Mouse (Mus musculus) midbrain, embryonic 16.5 days (tissue): ENCODE data around the gene Ggct. TPM values are rescaled to one million over a fixed set of nuclear protein-coding genes. Genes with fewer than 3 reads are reported as not detected.
A peak's percentile ranks its signal among the peaks of the same experiment; 100 is the strongest.

Source experiments
- ATAC-seq: fragments of 200-750 bp; cut with Nextera tagmentation; 2 replicates; pipeline ENCODE4 v1.8.0; 2017; ENCODE audit warnings: moderate TSS enrichment
- H3K27ac ChIP-seq: fragments of 300-500 bp; sonication (generic); 2 replicates; pipeline ENCODE4 v1.5.1; 2014; ENCODE audit warnings: mild to moderate bottlenecking, low read length, mixed read lengths
- H3K27me3 ChIP-seq: fragments of 300-500 bp; sonication (generic); 2 replicates; pipeline ENCODE4 v1.6.1; 2014; ENCODE audit warnings: low read depth, low read length, mixed read lengths; ENCODE audit not compliant: control insufficient read depth, insufficient read depth
- H3K36me3 ChIP-seq: fragments of 300-500 bp; sonication (generic); 2 replicates; pipeline ENCODE4 v1.6.1; 2014; ENCODE audit warnings: mild to moderate bottlenecking, low read length, moderate library complexity, mixed read lengths; ENCODE audit not compliant: control insufficient read depth, insufficient read depth
- H3K4me1 ChIP-seq: fragments of 300-500 bp; sonication (generic); 2 replicates; pipeline ENCODE4 v1.6.1; 2014; ENCODE audit warnings: mild to moderate bottlenecking, low read length, mixed read lengths; ENCODE audit not compliant: control insufficient read depth, insufficient read depth
- H3K4me2 ChIP-seq: fragments of 300-500 bp; sonication (generic); 2 replicates; pipeline ENCODE4 v1.6.1; 2014; ENCODE audit warnings: mild to moderate bottlenecking, low read length, mixed read lengths
- H3K4me3 ChIP-seq: fragments of 300-500 bp; sonication (generic); 2 replicates; pipeline ENCODE4 v1.5.1; 2014; ENCODE audit warnings: low read depth, mild to moderate bottlenecking, low read length, moderate library complexity, mixed read lengths
- H3K9ac ChIP-seq: fragments of 300-500 bp; sonication (generic); 2 replicates; pipeline ENCODE4 v1.6.1; 2014; ENCODE audit warnings: low read depth, low read length, mixed read lengths
- H3K9me3 ChIP-seq: fragments of 300-500 bp; sonication (generic); replicated peaks from 2 replicates; pipeline ENCODE4 v1.6.1; 2014; ENCODE audit warnings: mild to moderate bottlenecking, low read length, mixed read lengths; ENCODE audit not compliant: control insufficient read depth, poor library complexity, severe bottlenecking
- WGBS: fragments of 180-500 bp; shearing (Covaris S2); extraction: QIAGEN DNeasy Blood & Tissue Kit; methylation state at CpG from one replicate; pipeline ENCODE4 v1.1.7; 2014; 5-methylcytosine and 5-hydroxymethylcytosine counted together
- polyA plus RNA-seq: library from polyadenylated mRNA; unstranded; fragments of >200 nt; fragmentation: Nextera tagmentation; extraction: Ambion mirVana; gene quantifications from 2 replicates; pipeline ENCODE4 v1.2.1, GENCODE M21; 2015

Gene Ggct
- polyA plus RNA-seq, 1 experiment from 2014 or later, result 13.6 TPM

GRCm38 (mm10) chr6:55018417-55018816 lies 25.7 kb upstream of the Ggct start:
- H3K27ac ChIP-seq, result no peak overlapping the region
- H3K9ac ChIP-seq, result no peak overlapping the region
- H3K9me3 ChIP-seq, result no peaks in the 10 kb centered on the region
- no peaks in the 10 kb centered on the region for H3K4me1 ChIP-seq
- 0 out of 2 replicates have a peak, but pooled peaks cover 4% of the 10 kb centered on the region for H3K27me3 ChIP-seq
- no peaks in the 10 kb centered on the region for H3K36me3 ChIP-seq
- no peak overlapping the region for H3K4me3 ChIP-seq
- no peak for ATAC-seq
- 80% methylated on average over 2 of the region's 2 CpGs for WGBS
- no peak overlapping the region for H3K4me2 ChIP-seq

- no peaks in the 10 kb centered on the region for H3K36me3 ChIP-seq
- H3K4me2 ChIP-seq, result no peak overlapping the region
- H3K9ac ChIP-seq, result no peak overlapping the region
- WGBS, result 31% methylated on average over 15 of the region's 15 CpGs
- no peak overlapping the region for H3K4me3 ChIP-seq
- no peak overlapping the region for H3K27ac ChIP-seq
- peak; percentile 89 for ATAC-seq
- no peaks in the 10 kb centered on the region for H3K9me3 ChIP-seq
- 0 out of 2 replicates have a peak, but pooled peaks cover 4% of the 10 kb centered on the region for H3K27me3 ChIP-seq
- no peaks in the 10 kb centered on the region for H3K4me1 ChIP-seq
These were observed 24.2 kb upstream of the Ggct start for GRCm38 (mm10) chr6:55016710-55017583.

GRCm38 (mm10) chr6:55016236-55016635 lies 23.5 kb upstream of the Ggct start:
- Histone ChIP-seq H3K4me1 (no peaks in the 10 kb centered on the region), H3K27ac (no peak overlapping the region), H3K9ac (no peak overlapping the region), H3K4me3 (no peak overlapping the region), H3K9me3 (no peaks in the 10 kb centered on the region), H3K36me3 (no peaks in the 10 kb centered on the region), H3K27me3 (0 out of 2 replicates have a peak, but pooled peaks cover 4% of the 10 kb centered on the region), H3K4me2 (no peak overlapping the region)
- 29% methylated on average over 5 of the region's 5 CpGs for WGBS
- peak; percentile 71 for ATAC-seq

GRCm38 (mm10) chr6:55014184-55014583 lies 21.4 kb upstream of the Ggct start:
- Histone ChIP-seq H3K36me3 (no peaks in the 10 kb centered on the region), H3K9me3 (no peaks in the 10 kb centered on the region), H3K27ac (no peak overlapping the region), H3K9ac (no peak overlapping the region), H3K4me2 (no peak overlapping the region), H3K4me3 (no peak overlapping the region), H3K4me1 (peaks cover 8% of the 10 kb centered on the region), H3K27me3 (0 out of 2 replicates have a peak, but pooled peaks cover 4% of the 10 kb centered on the region)
- 90% methylated on average over 3 of the region's 3 CpGs for WGBS
- no peak for ATAC-seq

GRCm38 (mm10) chr6:55012516-55012915 lies 19.8 kb upstream of the Ggct start:
- Histone ChIP-seq H3K9me3 (no peaks in the 10 kb centered on the region), H3K36me3 (no peaks in the 10 kb centered on the region), H3K27ac (no peak overlapping the region), H3K27me3 (no peaks in the 10 kb centered on the region), H3K4me2 (no peak overlapping the region), H3K4me3 (no peak overlapping the region), H3K9ac (no peak overlapping the region), H3K4me1 (peaks cover 8% of the 10 kb centered on the region)
- ATAC-seq, result no peak
- 85% methylated on average over 7 of the region's 7 CpGs for WGBS

GRCm38 (mm10) chr6:55010330-55011091 lies 17.8 kb upstream of the Ggct start:
- Histone ChIP-seq H3K4me2 (no peak overlapping the region), H3K4me1 (peaks cover 8% of the 10 kb centered on the region), H3K27ac (no peak overlapping the region), H3K4me3 (no peak overlapping the region), H3K36me3 (no peaks in the 10 kb centered on the region), H3K27me3 (no peaks in the 10 kb centered on the region), H3K9me3 (no peaks in the 10 kb centered on the region), H3K9ac (no peak overlapping the region)
- 59% methylated on average over 4 of the region's 4 CpGs for WGBS
- 0 out of 2 replicates have a peak, but pooled peaks have one; percentile 32 for ATAC-seq

- H3K36me3 ChIP-seq, result no peaks in the 10 kb centered on the region
- 0 out of 2 replicates have a peak overlapping the region, but pooled peaks have one; percentile 2 for H3K4me3 ChIP-seq
- peak; percentile 82 for ATAC-seq
- peak overlapping the region; percentile 3; the same call in 1 of the 2 replicates for H3K9ac ChIP-seq
- H3K4me1 ChIP-seq, result peaks cover 8% of the 10 kb centered on the region
- 10% methylated on average over 16 of the region's 16 CpGs for whole genome bisulfite sequencing
- no peaks in the 10 kb centered on the region for H3K9me3 ChIP-seq
- peak overlapping the region; percentile 26; the same call in 1 of the 2 replicates for H3K27ac ChIP-seq
- H3K27me3 ChIP-seq, result no peaks in the 10 kb centered on the region
- peak overlapping the region; percentile 47 for H3K4me2 ChIP-seq
These were observed 16.9 kb upstream of the Ggct start for GRCm38 (mm10) chr6:55009391-55010230.

- no peaks in the 10 kb centered on the region for H3K27me3 ChIP-seq
- H3K9ac ChIP-seq, result no peak overlapping the region
- H3K9me3 ChIP-seq, result no peaks in the 10 kb centered on the region
- peaks cover 8% of the 10 kb centered on the region for H3K4me1 ChIP-seq
- 91% methylated on average over 8 of the region's 8 CpGs for WGBS
- ATAC-seq, result no peak
- no peak overlapping the region for H3K4me3 ChIP-seq
- H3K4me2 ChIP-seq, result no peak overlapping the region
- no peak overlapping the region for H3K27ac ChIP-seq
- no peaks in the 10 kb centered on the region for H3K36me3 ChIP-seq
These were observed 15.7 kb upstream of the Ggct start for GRCm38 (mm10) chr6:55008401-55008800.
